Mouse (Mus musculus) right cerebral cortex, postnatal 4 days (tissue): ENCODE results near the gene B3galt5.
A peak's percentile ranks its signal among the peaks of the same experiment; 100 is the strongest.
"Not testable (repeated sequence)": the region's sequence is repeated elsewhere in the genome, so short reads cannot be mapped to it uniquely, and the experiment has no call there.

Source experiments
- DNase-seq: peaks from one replicate; pipeline ENCODE4 v3.0.0-alpha.2; 2022

The B3galt5 gene

DNA sequence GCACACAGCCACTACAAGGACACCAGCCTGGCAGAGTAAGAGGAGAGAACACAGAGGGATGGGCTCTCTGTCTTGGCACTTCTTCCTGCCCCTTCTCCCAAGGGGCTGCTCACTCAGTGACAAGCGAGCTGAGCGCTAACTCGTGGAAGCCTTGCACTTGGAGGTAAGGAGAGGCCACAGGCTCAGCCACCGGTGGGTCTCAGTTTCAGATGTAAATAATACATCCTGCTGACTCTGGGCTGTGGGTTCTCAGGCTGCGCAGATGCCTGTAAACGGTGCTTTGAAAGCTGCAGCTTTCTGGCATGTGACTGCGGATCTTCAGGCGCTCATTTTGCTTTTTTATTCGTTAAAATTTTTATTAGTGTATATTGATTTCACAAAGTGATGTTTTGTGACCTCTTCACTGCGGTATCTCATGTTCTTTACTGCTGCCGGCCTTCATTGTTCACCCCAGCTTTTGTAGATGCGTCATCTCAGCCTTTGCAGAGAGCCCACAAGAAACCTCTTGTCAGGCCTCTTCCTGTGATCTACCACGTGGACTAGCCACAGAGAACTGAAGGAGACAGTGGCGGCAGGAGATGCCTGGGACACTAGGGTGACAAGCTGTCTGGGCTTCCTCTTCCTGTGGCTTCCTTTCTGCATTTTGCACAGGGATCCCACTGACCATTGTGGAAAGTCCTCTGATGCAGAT is 37.5 kb downstream of the B3galt5 start:
- no peak for DNase-seq

DNA sequence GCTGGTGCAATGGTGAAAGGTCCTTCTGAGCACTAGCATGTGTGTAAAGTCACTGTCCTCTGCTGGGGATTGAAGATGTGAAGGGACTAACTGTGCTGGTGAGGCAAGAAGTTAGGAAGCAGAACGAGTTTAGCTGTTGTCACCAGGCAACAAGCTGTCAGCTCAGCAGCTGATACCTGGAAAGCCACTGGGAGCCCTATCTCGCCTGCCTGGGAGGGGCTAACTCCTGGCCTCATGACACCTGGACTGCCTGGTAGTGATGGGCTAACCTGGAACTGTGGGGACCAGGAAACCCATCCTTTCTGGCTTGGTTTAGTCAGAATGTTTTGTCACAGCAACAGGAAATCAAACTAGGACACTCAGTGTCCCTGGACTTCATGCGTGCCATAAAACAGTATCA is 41.0 kb downstream of the B3galt5 start:
- no peak for DNase-seq

DNA sequence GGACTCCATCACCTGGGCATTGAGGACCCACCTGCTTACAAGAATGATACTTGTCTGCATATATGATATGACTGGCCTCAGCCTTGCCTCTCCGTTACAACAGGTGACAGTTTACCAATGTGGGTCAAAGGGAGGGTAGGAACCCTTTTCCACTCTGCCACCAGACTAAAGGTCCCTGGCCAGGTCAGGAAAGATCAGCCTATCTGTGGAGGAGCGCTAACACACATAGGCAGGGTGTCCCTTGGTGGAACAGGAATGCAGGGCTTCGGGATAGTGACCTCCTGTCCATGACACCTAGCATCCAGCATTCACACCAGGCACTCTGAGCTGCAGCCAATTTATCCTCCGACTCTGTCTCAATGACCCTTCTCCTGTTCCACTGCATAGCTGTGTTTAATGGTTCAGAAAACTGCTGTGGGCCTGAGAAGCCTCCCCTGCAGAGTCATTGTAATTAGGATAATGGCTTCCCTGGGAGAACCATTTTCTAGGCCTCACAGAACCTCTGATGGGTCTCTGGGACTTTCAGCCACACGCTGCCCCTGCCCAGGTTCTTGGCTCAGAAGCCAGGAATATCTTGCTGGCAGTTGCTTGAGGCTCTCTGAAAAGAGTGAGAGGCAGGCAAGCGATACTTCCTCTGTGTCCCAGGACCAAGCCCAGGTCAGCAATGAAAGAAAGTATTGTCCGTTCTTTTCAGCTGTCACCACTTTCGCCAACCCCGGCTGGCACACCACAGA is 43.1 kb downstream of the B3galt5 start:
- DNase-seq: no peak

DNA sequence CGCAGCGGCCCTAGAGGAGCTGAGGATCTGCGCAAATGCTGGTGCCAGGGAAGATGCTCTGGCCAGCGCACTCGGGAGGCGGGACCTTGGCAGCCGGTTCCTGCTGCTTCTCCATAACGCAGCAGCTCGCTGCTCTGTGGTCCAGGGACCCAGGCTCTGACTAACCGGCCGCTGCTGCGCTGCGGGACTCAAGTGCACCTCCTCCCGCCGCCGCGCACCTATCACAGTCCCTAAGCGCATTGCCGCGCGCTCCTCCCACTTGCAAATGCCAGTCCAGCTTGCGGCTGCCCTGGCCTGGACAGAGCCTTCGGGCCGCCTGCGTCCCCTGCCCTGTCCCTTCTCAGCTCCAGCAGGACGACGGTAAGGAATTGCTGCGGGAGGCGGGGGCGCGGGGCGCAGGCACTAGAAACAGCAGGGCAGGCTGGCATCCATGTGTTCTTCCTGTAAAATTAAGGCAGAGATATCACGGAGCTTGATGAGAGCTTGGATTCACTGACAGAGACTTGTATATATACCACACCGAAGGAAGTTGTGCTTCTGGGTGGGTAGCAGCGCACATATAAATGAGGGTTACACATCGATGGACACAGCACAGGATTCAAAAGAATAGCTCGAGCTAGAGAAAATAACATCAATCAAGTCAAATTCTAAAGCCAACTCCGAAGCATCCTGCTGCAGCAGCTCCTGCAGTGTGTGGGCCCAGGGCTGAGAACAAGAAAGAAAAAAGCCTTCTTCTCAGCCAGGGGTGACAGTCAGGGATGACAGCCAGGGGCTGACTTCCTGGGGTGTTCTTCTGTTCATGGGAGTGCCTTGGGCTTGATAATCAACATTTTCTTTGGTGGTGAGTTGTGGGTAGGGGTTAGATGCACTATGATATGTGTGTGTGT is 45.4 kb downstream of the B3galt5 start:
- DNase-seq: peak; percentile 49

DNA sequence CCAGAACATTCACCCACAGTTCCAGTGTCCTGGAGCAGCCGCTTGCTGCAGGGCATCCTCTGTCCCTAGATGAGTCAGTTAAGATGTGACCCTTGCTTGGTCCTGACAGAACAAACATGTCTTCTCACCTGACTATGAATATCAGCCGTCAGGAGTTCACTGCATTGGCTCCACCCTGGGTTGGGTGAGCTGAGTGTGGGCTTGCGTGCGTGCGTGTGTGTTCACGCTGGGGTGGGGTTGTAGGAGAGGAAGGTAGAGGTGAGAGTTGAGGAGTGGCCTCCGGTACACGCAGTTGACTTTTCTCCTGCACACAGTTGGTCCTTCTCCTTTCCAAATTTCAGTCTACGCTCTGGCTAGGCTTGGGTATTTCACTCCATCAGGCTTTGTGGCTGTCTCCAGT is 47.0 kb downstream of the B3galt5 start:
- DNase-seq: no peak

DNA sequence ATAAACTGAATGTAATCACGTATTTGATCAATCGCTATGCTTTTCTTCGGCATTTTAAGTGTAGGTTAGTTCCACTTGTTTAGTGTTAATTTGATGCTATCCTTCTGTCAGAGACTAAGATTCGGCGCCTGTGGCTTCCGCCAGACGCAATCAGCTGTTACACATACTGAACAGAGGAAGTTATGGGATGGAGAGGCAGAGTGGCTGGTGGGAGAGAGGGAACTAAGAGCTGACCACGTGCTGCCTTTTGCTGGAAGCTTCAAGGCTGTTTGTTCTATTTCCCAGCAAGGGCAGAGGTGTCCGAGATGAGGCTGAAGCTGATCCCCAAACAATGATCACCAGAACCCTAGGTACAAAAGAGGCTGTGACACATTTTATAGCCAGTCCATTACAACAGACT is 56.3 kb downstream of the B3galt5 start:
- no peak for DNase-seq

DNA sequence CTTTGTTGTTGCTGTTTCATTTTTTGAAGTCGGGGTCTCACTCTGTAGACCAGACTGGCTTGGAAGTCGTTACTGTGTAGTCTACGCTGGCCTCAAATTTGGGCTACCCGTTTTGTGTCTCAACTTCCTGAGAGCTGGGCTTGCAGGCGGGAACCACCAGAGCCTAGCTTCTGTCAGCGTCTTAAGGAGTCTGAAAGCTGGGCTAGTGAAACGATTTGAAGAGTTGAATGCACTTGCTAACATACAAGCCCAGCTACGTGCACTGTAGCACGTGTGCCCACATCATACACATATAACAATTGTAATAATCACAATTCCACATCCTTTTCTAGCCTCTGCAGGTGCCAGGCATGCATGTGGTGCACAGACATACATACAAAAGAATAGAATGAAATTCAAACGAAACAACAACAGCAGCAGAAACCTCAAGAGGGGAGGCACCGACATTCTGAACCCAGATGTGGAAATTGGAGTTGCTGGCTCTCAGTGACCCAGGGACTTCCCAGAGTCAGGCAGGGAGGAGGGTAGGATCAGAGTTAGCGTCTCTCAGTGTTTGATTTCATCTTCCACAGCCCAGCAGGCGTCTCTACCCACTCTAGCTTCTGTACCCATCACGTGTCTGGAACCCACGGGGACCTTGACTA is 57.1 kb downstream of the B3galt5 start:
- DNase-seq: no peak

DNA sequence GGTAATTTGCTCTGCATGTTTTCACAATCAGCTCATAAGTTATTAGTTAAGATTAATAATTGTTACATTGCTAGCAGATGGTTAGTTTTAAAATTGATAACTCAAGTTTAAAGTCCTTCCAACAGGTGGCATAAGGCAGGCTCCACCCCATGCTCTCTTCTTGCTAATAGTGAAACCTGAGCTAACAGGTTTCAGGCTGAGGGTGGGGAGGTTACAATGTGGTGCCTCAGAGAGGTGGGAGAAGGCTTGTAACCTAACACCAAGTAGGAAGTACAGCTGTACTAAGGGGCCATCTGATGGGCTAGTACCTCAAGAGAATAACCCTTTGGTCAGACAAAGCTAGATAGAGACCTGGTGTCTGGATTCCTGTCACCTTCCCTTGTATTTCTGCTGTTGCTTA is 62.5 kb downstream of the B3galt5 start:
- no peak for DNase-seq

DNA sequence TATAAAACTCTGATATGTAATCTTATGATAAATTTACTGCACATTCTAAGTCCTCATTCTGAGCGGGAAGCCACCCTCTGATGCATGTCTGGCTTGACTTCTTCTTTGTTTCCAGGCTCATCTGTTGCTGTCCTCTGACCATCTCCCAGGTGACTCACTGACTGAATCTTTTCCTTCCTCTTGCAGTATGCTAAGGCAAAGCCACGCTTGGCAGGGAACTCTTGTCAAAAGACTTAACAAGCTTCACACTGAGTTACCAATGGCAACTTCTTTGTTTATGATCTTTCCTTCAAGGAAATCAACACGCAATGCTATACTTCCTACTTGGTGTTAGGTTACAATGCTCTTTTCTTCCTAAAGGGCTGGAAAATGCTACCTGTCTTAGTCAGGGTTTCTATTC is 63.0 kb downstream of the B3galt5 start:
- no peak for DNase-seq

DNA sequence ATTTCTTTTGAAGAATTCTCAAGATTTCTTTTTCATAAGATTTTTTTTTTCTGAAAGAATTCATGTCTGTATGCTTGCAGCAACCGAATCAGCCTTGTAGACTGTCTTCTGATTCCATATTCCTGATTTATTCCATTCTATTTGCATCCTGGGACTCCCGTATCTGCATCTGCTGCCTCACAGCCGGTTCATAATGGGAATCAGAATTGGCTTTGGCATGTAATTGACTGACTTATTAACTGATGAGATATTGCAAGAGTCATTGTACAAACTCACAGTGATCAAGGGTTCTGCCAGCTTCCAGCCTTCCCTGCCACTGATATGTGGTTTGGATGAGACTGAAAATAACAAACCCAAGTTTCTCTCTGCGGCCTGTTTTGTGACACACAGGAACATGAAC is 67.8 kb downstream of the B3galt5 start:
- DNase-seq: no peak

DNA sequence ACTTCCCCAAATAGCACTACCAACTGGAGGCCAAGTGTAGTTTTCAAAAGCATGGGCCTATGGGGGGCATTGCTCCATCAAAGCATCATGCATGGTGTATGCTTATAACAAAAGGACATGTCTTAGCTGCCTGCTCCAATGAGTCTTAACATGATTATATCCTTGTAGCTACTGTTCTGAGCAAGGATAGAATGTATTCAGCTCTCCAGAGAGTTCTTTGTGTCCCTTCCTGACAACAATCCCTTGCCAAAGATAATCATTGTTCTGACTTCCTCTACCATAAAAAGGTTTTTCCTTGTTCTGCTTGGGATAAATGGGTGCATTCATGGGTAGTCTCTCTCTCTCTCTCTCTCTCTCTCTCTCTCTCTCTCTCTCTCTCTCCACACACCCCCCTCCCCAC is 68.8 kb downstream of the B3galt5 start:
- no peak for DNase-seq

DNA sequence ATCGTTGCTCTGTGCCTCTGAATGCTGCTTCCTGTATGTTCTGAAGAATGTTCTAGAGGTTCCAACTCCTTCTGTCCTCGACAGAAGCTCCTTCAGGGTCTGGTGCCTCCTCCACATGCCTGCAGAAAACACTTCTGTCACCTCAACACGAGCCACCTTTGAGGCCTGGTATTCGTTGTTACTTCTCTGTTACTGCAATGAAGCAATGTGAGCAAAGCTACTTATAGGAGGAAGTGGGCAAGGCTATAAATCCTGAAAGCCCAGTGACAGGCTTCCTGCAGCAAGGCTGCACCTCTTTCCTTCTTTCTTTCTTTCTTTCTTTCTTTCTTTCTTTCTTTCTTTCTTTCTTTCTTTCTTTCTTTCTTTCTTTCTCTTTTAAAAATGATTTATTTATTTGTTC is 71.3 kb downstream of the B3galt5 start:
- no peak for DNase-seq

DNA sequence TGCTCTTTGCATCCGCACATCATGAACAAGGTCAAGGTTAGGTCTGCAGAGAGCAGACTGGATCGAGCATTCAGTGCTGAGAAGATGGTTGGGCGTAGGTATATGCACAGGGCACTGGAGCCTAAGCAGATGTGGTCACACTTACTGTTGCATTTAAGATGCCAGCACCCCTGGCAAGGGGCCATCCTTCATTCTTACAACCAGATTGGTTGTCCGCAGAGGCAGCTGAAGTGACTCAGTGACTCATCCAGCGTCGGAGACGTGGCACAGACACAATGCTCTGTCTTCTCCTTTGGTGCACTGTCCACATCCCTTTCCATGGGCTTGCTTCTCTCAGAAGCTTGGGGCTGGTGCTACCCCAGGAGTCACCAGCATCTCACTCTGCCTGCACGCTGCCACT is 82.2 kb downstream of the B3galt5 start:
- DNase-seq: no peak

DNA sequence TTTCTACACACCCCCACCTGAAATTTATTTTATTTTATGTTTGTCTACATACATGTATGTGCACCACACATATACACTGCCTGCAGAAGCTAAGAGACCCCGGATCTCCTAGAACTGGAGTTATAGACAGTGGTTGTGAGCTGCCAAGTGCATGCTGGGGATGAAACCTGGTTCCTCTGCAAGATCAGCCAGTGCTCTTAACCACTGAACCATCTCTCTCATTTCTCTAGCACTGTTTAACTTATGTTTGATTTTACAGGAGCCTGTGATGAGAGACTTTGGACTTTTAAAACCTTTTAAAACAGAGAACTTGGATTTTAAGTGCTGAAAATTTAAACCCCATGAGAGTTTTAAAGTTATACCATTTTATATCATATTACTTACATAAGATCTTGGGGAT is 87.1 kb downstream of the B3galt5 start:
- no peak for DNase-seq

DNA sequence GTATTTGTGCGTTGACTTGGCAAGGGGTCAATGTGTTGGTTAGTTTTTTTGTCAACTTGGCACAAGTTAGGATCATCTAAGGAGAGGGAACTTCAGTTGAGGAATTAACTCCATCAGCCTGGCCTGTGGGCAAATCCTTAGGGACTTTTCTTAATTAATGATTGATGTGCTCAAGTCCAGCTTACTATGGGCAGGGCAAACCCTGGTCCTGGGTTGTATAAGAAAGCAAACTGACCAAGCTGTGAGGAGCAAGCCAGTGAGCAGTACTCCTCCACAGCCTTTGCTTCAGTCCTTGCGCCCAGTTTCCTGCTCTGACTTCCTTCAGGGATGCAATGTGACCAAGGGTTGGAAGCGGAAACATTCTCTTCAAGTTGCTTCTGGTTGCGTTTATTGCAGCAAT is 87.6 kb downstream of the B3galt5 start:
- DNase-seq: no peak

DNA sequence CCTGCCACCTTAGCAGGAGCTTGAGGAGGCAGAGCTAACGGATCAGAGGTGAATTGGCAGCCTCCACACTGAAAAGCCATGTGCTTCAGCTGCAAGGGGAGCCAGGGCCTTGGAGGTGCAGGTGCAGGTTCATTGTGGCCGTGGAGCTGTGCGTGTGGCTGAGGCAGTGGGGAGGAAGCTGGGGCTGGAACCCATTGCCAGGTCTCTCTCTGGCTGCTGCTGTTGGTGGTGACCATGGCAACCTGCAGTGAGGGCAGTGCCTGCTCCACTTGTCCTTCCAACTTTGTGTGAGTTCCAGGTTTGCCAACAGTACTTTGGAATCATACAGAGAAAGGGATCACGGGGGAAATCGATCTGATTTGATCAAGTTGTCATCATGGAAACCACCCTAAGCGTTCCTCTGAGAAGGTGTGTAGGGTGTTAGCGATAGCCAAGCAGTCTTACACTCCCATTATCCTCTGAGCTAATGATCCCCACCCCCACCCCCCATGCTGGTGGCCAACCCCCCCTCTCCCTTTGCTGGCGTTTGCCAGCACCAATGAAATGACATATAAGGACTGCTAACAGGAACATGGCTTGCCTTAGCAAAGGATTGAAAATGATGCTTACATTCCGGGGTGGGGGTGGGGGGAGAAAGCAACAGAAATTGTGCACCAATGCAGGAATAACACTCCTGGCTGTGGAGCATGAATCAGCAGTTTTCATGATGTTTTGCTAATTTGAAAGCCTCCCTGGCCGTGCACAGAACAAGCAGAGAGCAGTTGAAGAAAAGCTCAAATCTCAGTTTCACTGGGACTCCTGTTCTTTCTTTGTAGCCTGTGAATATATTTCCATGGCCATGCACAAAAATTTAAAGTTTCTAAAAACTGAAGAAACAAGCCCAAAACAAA is 90.8 kb downstream of the B3galt5 start:
- DNase-seq: no peak

DNA sequence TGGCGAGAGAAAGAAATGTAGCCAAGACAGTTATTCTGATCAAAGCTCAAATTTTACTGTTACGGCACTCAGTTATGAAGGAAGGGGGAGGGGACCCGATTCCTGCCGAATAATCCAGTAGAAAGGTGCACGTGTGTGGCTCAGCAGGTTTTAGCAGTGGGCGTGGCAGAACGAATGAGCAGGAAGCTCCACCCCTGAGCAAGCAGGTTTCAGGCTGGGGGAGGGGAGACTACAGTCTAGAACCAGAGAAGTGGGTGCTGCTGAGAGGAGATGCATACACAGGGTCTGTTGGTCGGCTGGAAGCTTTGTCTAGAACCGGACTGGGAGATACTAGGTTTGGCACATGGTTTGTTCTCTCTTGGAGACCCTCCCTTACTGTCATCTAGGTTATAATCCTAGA is 91.7 kb downstream of the B3galt5 start:
- DNase-seq: not testable (repeated sequence)

DNA sequence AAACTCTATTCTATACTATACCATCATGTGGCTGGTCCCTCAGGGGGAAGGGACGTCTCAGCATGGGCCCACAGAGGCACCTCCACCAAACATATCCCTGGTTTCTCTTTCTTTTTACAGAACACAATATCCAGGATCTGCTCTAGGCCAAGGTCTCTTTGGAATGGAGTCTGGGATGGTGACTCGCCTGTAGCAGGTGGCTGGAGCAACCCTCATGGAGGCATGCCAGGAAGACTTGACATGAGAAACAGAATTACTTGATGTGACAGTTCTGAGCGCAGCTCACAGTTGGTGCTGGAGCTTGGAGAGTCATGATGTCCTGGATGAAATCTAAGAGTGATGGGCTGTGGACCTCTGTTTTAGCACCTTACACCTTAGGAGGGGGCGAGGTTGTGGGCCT is 104.0 kb downstream of the B3galt5 start:
- no peak for DNase-seq

DNA sequence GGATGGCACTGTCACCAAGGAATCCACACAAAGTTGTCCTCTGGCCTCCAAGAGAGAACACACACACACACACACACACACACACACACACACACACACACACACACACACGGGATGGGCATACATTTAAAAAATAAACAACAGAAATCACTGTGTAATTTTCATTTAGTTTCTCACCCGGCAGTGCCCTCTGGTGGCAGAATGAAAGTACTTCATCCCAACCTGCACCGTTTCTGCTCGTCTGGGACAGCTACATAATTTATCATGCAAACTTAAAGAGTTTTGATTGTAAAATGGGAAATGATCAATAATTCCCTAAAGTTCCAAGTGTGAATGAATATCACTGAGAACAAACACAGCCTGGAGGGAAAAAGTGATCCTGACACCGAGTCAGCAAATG is 105.7 kb downstream of the B3galt5 start:
- peak; percentile 76 for DNase-seq

DNA sequence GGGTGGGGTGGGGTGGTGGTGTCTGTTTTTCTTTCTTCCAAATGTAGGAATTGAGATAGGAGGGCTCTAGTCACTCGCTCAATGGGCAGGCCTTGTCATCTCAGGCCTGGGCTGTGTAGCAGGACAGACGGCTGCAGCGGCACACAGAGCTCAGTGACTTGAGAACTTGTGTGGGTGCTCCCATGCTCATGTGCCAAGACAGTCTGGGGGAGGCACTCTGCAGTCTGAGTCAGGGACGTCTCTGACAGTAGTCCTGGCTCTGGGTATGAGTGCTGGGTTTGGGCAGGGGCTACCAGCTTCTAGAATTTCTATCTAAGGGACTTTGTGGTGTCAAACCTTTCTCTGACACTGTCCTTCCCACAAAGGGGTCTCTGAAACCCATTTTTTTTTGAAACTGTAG is 106.3 kb downstream of the B3galt5 start:
- DNase-seq: no peak

DNA sequence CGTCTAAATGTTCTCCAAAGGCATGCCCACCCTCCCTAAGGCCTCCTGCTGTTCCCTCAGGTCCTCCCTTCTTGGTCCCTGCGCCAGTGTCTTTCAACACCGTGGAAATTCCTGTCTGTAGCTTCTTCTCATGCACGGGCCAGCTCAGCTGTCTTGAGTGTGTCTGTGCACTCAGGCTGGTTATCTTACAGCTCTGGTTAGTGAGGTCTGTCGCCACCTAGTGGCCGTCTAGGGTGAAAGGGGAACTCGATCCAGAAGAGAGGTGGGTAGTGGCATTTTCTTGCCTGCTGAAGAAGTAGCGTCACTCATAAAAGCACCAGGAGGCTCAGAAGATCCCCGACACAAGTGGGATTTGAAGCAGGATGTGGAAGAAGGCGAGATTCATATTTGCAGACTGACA is 109.5 kb downstream of the B3galt5 start:
- peak; percentile 93 for DNase-seq

DNA sequence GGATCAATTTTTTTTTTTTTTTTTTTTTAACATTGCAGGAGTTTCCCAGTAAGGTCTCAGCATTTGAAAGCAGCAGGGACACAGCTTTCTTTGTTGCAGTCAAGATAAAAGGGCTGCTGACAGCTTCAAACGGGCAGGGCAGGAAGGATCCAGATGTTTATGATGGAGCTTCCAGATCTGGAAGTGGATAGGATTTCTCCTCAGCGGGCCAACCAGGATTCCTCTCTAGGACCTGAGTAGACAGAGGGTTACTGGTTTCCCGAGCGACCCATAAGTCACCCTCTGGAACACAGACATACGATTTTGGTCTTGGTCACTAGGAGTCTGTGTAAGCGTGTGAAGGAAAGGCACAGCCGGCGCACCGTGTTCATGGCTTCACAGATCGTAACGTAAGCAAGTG is 112.5 kb downstream of the B3galt5 start:
- DNase-seq: no peak
